18 mouse cellular contexts compared by ENCODE assay signal in genomic region chr13:102805190-102805589, GRCm38 (mm10).
"Had no signal": no experiment of that assay in that cellular context is flagged by ENCODE, and none has a peak within 500 bp of the region (broad histone marks: within the 10 kb centered on the region; RNA-seq: fewer than 3 reads in every experiment).

No protein-coding gene starts in this region.

- DNase-seq: kidney, adult 2 months; kidney, postnatal 4 days; left cerebral cortex, postnatal 4 days; lung, embryonic 14.5 days; lung, postnatal 10 days; lung, postnatal 4 days; midbrain, embryonic 14.5 days; right cerebral cortex, adult 18-20 months; right cerebral cortex, postnatal 25 days; thymus, adult 2 months; thymus, postnatal 25 days had no signal

- H3K27me3 ChIP-seq: limb, embryonic 13.5 days; liver, embryonic 15.5 days; neural tube, embryonic 15.5 days had no signal

- H3K4me3 ChIP-seq: layer of hippocampus, adult 2 months; limb, embryonic 13.5 days; liver, embryonic 15.5 days; midbrain, embryonic 10.5 days; myocyte; neural tube, embryonic 15.5 days had no signal

- H3K4me2 ChIP-seq: limb, embryonic 13.5 days; liver, embryonic 11.5 days; liver, embryonic 15.5 days; lung, embryonic 14.5 days; neural tube, embryonic 15.5 days had no signal

- H3K9ac ChIP-seq: limb, embryonic 13.5 days; liver, embryonic 15.5 days; lung, embryonic 14.5 days; neural tube, embryonic 15.5 days had no signal

- H3K9me3 ChIP-seq: limb, embryonic 13.5 days; liver, embryonic 15.5 days; midbrain, embryonic 10.5 days; neural tube, embryonic 15.5 days had no signal

- H3K36me3 ChIP-seq: limb, embryonic 13.5 days; liver, embryonic 15.5 days; midbrain, embryonic 10.5 days; neural tube, embryonic 15.5 days had no signal

- H3K27ac ChIP-seq: layer of hippocampus, adult 2 months; limb, embryonic 13.5 days; liver, embryonic 15.5 days; midbrain, embryonic 10.5 days; neural tube, embryonic 15.5 days had no signal

- H3K4me1 ChIP-seq: liver, embryonic 15.5 days had no signal
